Mouse (Mus musculus) heart, embryonic 16.5 days (tissue): ENCODE measurements around the gene B4galt2. TPM values are rescaled to one million over a fixed set of nuclear protein-coding genes. Genes with fewer than 3 reads are reported as not detected.

Source experiments
- ATAC-seq: fragments of 200-750 bp; cut with Nextera tagmentation; replicated peaks from 2 replicates; pipeline ENCODE4 v1.8.0; 2017; ENCODE audit warnings: moderate number of reproducible peaks; ENCODE audit not compliant: insufficient read depth, low FRiP score; ENCODE audit errors: extremely low read depth
- H3K27ac ChIP-seq: fragments of 300-500 bp; sonication (generic); 2 replicates; pipeline ENCODE4 v1.5.1; 2014; ENCODE audit warnings: mild to moderate bottlenecking, low read length, control low read depth, moderate library complexity
- H3K27me3 ChIP-seq: fragments of 300-500 bp; sonication (generic); 2 replicates; pipeline ENCODE4 v1.6.1; 2014; ENCODE audit warnings: low read length, mixed read lengths; ENCODE audit not compliant: control insufficient read depth, insufficient read depth
- H3K36me3 ChIP-seq: fragments of 300-500 bp; sonication (generic); 2 replicates; pipeline ENCODE4 v1.6.1; 2014; ENCODE audit not compliant: control insufficient read depth, insufficient read depth
- H3K4me1 ChIP-seq: fragments of 300-500 bp; sonication (generic); 2 replicates; pipeline ENCODE4 v1.6.1; 2014; ENCODE audit warnings: low read length, mixed read lengths; ENCODE audit not compliant: control insufficient read depth, insufficient read depth
- H3K4me2 ChIP-seq: fragments of 300-500 bp; sonication (generic); 2 replicates; pipeline ENCODE4 v1.6.1; 2014; ENCODE audit warnings: low read depth, mild to moderate bottlenecking, control low read depth, low read length
- H3K4me3 ChIP-seq: fragments of 300-500 bp; sonication (generic); 2 replicates; pipeline ENCODE4 v1.5.1; 2014; ENCODE audit warnings: mild to moderate bottlenecking, control low read depth, low read length
- H3K9ac ChIP-seq: fragments of 300-500 bp; sonication (generic); 2 replicates; pipeline ENCODE4 v1.6.1; 2014; ENCODE audit warnings: low read length, control low read depth
- H3K9me3 ChIP-seq: fragments of 300-500 bp; sonication (generic); replicated peaks from 2 replicates; pipeline ENCODE4 v1.6.1; 2016; ENCODE audit warnings: low read length; ENCODE audit not compliant: control insufficient read depth
- WGBS: fragments of 180-500 bp; shearing (Covaris S2); extraction: QIAGEN DNeasy Blood & Tissue Kit; methylation state at CpG from one replicate; pipeline ENCODE4 v1.1.7; 2014; 5-methylcytosine and 5-hydroxymethylcytosine counted together
- polyA plus RNA-seq: library from polyadenylated mRNA; unstranded; fragments of >200 nt; fragmentation: Nextera tagmentation; extraction: Ambion mirVana; gene quantifications from 2 replicates; pipeline ENCODE4 v1.2.1, GENCODE M21; 2015

B4galt2 gene
- polyA plus RNA-seq, 1 experiment from 2014 or later, result 8.6 TPM

DNA sequence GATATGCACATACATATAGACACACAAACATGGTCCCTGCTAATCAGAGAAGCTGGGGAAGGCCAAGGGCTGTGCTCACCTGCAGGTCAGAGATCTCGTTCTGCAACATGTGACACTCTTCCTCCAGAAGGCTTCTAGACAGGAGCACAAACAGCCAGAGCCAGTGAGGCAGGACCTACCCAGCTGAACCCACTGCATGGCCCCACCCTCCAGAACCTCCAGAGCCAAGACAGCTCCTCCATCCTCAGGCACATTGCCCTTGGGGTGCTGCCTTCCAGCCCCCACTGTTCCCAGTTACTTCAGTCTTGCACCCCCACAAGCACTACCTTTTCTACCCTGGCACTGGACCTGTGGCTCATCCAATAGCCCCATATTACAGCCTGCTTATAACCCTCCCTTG lies 12.8 kb downstream of the B4galt2 start:
- no peak overlapping the region for H3K27ac ChIP-seq
- H3K4me3 ChIP-seq, result no peak overlapping the region
- H3K27me3 ChIP-seq, result peaks cover 15% of the 10 kb centered on the region
- no peaks in the 10 kb centered on the region for H3K36me3 ChIP-seq
- peaks cover 15% of the 10 kb centered on the region for H3K4me1 ChIP-seq
- ATAC-seq, result no peak
- no peak overlapping the region for H3K4me2 ChIP-seq
- H3K9me3 ChIP-seq, result no peaks in the 10 kb centered on the region
- 50% methylated on average over 1 of the region's 1 CpGs for WGBS
- no peak overlapping the region for H3K9ac ChIP-seq

DNA sequence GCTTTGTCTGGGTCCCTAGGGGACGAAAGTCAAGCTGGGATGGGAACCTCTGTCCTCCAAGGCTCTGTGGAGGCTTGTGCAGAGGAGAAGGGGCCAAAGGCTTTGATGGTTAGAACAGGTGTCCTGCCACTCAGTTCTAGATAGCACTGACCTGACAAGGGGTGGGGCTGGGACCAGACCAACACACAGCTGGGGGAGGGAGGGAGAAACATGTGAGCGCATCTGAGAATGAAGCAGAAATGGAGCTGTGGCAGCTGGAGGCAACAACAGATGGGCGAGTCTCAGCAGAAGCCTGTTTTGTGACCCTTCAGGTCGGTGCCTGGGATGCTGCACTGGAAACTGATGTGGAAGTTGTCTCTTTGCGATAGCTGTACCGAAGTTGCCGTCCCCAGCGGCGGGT lies 14.0 kb downstream of the B4galt2 start:
- Histone ChIP-seq H3K36me3 (no peaks in the 10 kb centered on the region), H3K4me3 (no peak overlapping the region), H3K4me1 (peaks cover 15% of the 10 kb centered on the region), H3K27ac (no peak overlapping the region), H3K9me3 (no peaks in the 10 kb centered on the region), H3K9ac (no peak overlapping the region), H3K27me3 (peaks cover 15% of the 10 kb centered on the region), H3K4me2 (no peak overlapping the region)
- 71% methylated on average over 9 of the region's 9 CpGs for WGBS
- no peak for ATAC-seq

DNA sequence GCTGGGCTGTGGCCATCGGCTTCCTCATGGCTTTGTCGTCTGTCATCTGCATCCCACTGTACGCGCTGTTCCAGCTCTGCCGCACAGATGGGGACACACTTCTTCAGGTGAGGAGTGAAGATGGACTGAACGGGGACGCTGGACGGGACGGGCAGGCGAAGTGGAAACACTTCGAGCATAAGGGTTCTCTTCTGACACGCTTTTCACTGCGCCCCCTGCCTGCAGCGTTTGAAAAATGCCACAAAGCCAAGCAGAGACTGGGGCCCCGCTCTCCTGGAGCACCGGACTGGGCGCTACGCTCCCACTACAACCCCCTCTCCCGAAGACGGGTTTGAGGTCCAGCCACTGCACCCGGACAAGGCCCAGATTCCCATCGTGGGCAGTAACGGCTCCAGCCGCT lies 15.5 kb downstream of the B4galt2 start:
- H3K4me2 ChIP-seq, result peak overlapping the region; percentile 26; the same call in 1 of the 2 replicates
- H3K4me3 ChIP-seq, result no peak overlapping the region
- no peaks in the 10 kb centered on the region for H3K9me3 ChIP-seq
- peaks cover 14% of the 10 kb centered on the region for H3K4me1 ChIP-seq
- no peak for ATAC-seq
- no peak overlapping the region for H3K9ac ChIP-seq
- H3K27ac ChIP-seq, result no peak overlapping the region
- WGBS, result 15% methylated on average over 24 of the region's 24 CpGs
- no peaks in the 10 kb centered on the region for H3K36me3 ChIP-seq
- H3K27me3 ChIP-seq, result peaks cover 15% of the 10 kb centered on the region

DNA sequence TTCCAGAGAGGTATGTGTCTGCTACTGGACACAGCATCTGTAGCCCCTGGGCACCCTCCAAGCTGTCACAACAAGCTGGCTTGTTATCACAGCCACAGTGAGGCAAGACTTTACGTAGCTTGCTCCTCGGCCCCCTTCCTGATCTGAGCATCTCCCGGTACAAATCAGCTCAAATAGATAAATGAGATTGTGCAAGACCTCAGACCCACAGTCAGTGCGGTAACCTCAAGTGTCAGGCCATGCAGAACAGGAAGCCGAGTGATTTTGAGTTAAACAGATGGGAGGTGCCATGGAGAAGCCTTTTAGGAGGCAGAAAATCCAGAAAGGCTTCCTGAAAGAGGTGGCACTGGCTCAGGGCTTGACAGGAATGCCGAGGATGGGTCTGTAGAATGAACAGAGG lies 16.3 kb downstream of the B4galt2 start:
- H3K27ac ChIP-seq, result no peak overlapping the region
- no peak for ATAC-seq
- no peak overlapping the region for H3K9ac ChIP-seq
- H3K9me3 ChIP-seq, result no peaks in the 10 kb centered on the region
- H3K4me1 ChIP-seq, result peaks cover 12% of the 10 kb centered on the region
- H3K36me3 ChIP-seq, result no peaks in the 10 kb centered on the region
- no peak overlapping the region for H3K4me2 ChIP-seq
- peaks cover 15% of the 10 kb centered on the region for H3K27me3 ChIP-seq
- WGBS, result 58% methylated on average over 6 of the region's 6 CpGs
- H3K4me3 ChIP-seq, result no peak overlapping the region

DNA sequence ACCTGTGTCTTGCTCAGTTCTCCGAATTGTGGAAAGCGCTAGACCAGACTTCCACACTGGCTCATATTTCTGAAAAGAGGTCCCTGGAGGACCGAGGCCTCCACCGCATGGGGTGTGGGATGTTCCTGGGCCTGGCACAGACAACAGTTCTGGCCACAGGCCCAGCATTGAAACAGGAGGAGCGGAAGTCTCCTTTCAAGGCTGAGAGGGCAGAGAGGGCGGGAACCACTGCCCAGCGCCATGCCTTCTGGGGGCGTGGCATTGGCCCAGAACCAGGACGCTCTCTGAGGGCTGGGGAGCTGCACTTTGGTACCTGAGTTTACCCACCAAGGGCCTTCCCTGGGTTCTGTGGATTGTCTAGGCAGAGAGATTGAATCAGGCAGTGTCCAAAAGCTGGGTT lies 17.2 kb downstream of the B4galt2 start:
- H3K4me2 ChIP-seq, result no peak overlapping the region
- ATAC-seq, result peak; percentile 68
- 33% methylated on average over 9 of the region's 9 CpGs for WGBS

GRCm38 (mm10) chr4:117862823-117863222 lies 20.5 kb downstream of the B4galt2 start:
- Histone ChIP-seq H3K9me3 (no peaks in the 10 kb centered on the region), H3K27me3 (peaks cover 6% of the 10 kb centered on the region), H3K4me3 (no peak overlapping the region), H3K4me1 (peaks cover 12% of the 10 kb centered on the region), H3K27ac (no peak overlapping the region), H3K36me3 (no peaks in the 10 kb centered on the region), H3K9ac (no peak overlapping the region), H3K4me2 (no peak overlapping the region)
- no peak for ATAC-seq
- WGBS, result 52% methylated on average over 4 of the region's 4 CpGs

More for the DNA sequence above, 17.2 kb downstream of the B4galt2 start:
- no peaks in the 10 kb centered on the region for H3K9me3 ChIP-seq
- no peaks in the 10 kb centered on the region for H3K36me3 ChIP-seq
- peaks cover 12% of the 10 kb centered on the region for H3K4me1 ChIP-seq
- no peak overlapping the region for H3K27ac ChIP-seq
- H3K27me3 ChIP-seq, result peaks cover 15% of the 10 kb centered on the region
- 0 out of 2 replicates have a peak overlapping the region, but pooled peaks have one; percentile 2 for H3K9ac ChIP-seq
- no peak overlapping the region for H3K4me3 ChIP-seq

- no peak overlapping the region for H3K27ac ChIP-seq
- no peak overlapping the region for H3K4me2 ChIP-seq
- H3K36me3 ChIP-seq, result no peaks in the 10 kb centered on the region
- H3K9me3 ChIP-seq, result no peaks in the 10 kb centered on the region
- H3K4me3 ChIP-seq, result no peak overlapping the region
- WGBS, result 75% methylated on average over 9 of the region's 9 CpGs
- no peak overlapping the region for H3K9ac ChIP-seq
- no peaks in the 10 kb centered on the region; the same call in 1 of the 2 replicates for H3K4me1 ChIP-seq
- no peaks in the 10 kb centered on the region for H3K27me3 ChIP-seq
- ATAC-seq, result no peak
Observed at GRCm38 (mm10) chr4:117860570-117860969, 22.7 kb downstream of the B4galt2 start.

- no peak for ATAC-seq
- Histone ChIP-seq H3K4me2 (no peak overlapping the region), H3K4me1 (peaks cover 7% of the 10 kb centered on the region; the same call in 1 of the 2 replicates), H3K36me3 (no peaks in the 10 kb centered on the region), H3K9ac (no peak overlapping the region), H3K9me3 (no peaks in the 10 kb centered on the region), H3K4me3 (no peak overlapping the region), H3K27me3 (no peaks in the 10 kb centered on the region), H3K27ac (no peak overlapping the region)
- WGBS, result 71% methylated on average over 3 of the region's 3 CpGs
Observed at GRCm38 (mm10) chr4:117858794-117859193, 24.5 kb downstream of the B4galt2 start.

DNA sequence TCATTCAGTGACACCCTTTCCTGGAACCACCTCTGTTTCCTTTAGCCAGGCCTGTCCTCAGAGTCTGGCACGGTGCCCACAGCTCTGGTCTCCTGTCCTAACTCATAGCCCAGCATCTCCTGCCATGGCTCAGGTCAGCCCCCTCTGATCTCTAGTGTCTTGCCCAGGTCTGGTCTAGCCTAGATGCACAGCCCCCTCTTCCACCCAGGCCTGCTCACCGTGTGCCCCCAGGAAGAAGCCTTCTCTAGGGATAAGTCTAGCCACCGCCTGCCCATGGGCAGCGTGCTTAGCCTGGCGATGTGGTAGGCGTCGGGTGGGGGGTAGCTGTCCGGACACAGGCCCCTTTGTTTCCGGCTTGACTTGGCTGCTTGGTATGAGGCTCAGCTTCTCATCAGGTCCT lies 28.1 kb downstream of the B4galt2 start:
- no peaks in the 10 kb centered on the region for H3K9me3 ChIP-seq
- no peak overlapping the region for H3K4me3 ChIP-seq
- no peaks in the 10 kb centered on the region for H3K27me3 ChIP-seq
- H3K9ac ChIP-seq, result no peak overlapping the region
- no peak overlapping the region for H3K27ac ChIP-seq
- H3K4me2 ChIP-seq, result no peak overlapping the region
- H3K4me1 ChIP-seq, result peaks cover 7% of the 10 kb centered on the region; the same call in 1 of the 2 replicates
- ATAC-seq, result no peak
- H3K36me3 ChIP-seq, result no peaks in the 10 kb centered on the region
- 74% methylated on average over 9 of the region's 9 CpGs for WGBS
